In genomic region chr7:115170439-115170838, GRCm38 (mm10) we compare ENCODE assay signal across 9 mouse cellular contexts.
DNase-seq lines count a peak whose midpoint lies in the region; ATAC-seq and TF ChIP-seq lines count a peak whose summit lies in the region.
"Had no signal": no experiment of that assay in that cellular context is flagged by ENCODE, and none has a peak within 500 bp of the region (broad histone marks: within the 10 kb centered on the region; RNA-seq: fewer than 3 reads in every experiment).

No protein-coding gene starts in this region.

- H3K4me1 ChIP-seq in kidney, postnatal 0 days (replicated peaks; ENCODE audit: insufficient read depth, low read length): no peaks in the 10 kb centered on the region
- no peaks in the 10 kb centered on the region for H3K4me1 ChIP-seq in thymus, adult 2 months (replicated peaks; ENCODE audit: control insufficient read depth, insufficient read depth, low read length)
- H3K4me1 ChIP-seq: megakaryocyte, embryonic 14.5 days had no signal

- no peak for TF ChIP-seq POLR2A in thymus, adult 2 months (IDR thresholded peaks at IDR 0.05; ENCODE audit: control insufficient read depth, extremely low read depth, insufficient read depth, low read length, poor library complexity)

- DNase-seq in kidney, postnatal 0 days (ENCODE audit: low spot score): peak; percentile 24
- no peak for DNase-seq in kidney, adult 8-10 months
- DNase-seq in cerebellum, adult 9-10 months: peak; percentile 26
- DNase-seq in gastrocnemius, adult 18-20 months (ENCODE audit: low spot score): peak; percentile 51
- DNase-seq in layer of hippocampus, adult 9-11 months: peak; percentile 65
- DNase-seq in right cerebral cortex, postnatal 14 days: peak; percentile 21
- no peak for DNase-seq in thymus, postnatal 36 days
- no peak for DNase-seq in thymus, adult 2 months

- no peak for ATAC-seq in kidney, postnatal 0 days (replicated peaks; ENCODE audit: low FRiP score, low read depth)

- no peak overlapping the region for H3K27ac ChIP-seq in kidney, postnatal 0 days
- H3K27ac ChIP-seq in thymus, adult 2 months (ENCODE audit: control insufficient read depth, insufficient read depth, low read length): no peak overlapping the region

- no peaks in the 10 kb centered on the region for H3K9me3 ChIP-seq in kidney, postnatal 0 days (replicated peaks; ENCODE audit: low read length)

- H3K4me2 ChIP-seq in kidney, postnatal 0 days (ENCODE audit: low read length): no peak overlapping the region

- H3K9ac ChIP-seq in kidney, postnatal 0 days (ENCODE audit: low read depth, low read length): no peak overlapping the region

- H3K4me3 ChIP-seq in kidney, postnatal 0 days (replicated peaks; ENCODE audit: low read depth, low read length): no peak overlapping the region
- H3K4me3 ChIP-seq in thymus, adult 2 months (ENCODE audit: control insufficient read depth, insufficient read depth, low read length): no peak overlapping the region
- H3K4me3 ChIP-seq: megakaryocyte, embryonic 14.5 days had no signal

- H3K36me3 ChIP-seq in kidney, postnatal 0 days (ENCODE audit: insufficient read depth, low read length): no peaks in the 10 kb centered on the region
- no peaks in the 10 kb centered on the region for H3K36me3 ChIP-seq in thymus, adult 2 months (ENCODE audit: control insufficient read depth, insufficient read depth, low read length)

- WGBS in kidney, postnatal 0 days: 28% methylated on average over 9 of the region's 9 CpGs
- WGBS in thymus, adult 2 months: 86% methylated on average over 9 of the region's 9 CpGs

- H3K27me3 ChIP-seq in kidney, postnatal 0 days (ENCODE audit: insufficient read depth, low read length): no peaks in the 10 kb centered on the region
- no peaks in the 10 kb centered on the region for H3K27me3 ChIP-seq in thymus, adult 2 months (ENCODE audit: control insufficient read depth, insufficient read depth, low read length)

- TF ChIP-seq CTCF in kidney, postnatal 0 days (IDR thresholded peaks at IDR 0.05; ENCODE audit: low read depth): no peak
- no peak for TF ChIP-seq CTCF in thymus, adult 2 months (IDR thresholded peaks at IDR 0.05; ENCODE audit: borderline replicate concordance, control insufficient read depth, extremely low read depth, insufficient read depth, low read length, poor library complexity)

Comparison
In these comparisons a context has a peak if more than half of its experiments do, and no peak if none do; other contexts are left out.
1. DNase-seq: peak in kidney, postnatal 0 days (single experiment), cerebellum, adult 9-10 months (single experiment), gastrocnemius, adult 18-20 months (single experiment), layer of hippocampus, adult 9-11 months (single experiment) and right cerebral cortex, postnatal 14 days (single experiment); none in kidney, adult 8-10 months (0 of 2), thymus, postnatal 36 days (0 of 2) and thymus, adult 2 months (single experiment).